ENCODE assay signal across 22 mouse cellular contexts in genomic region chr7:51629206-51629605, GRCm38 (mm10). TPM values are rescaled to one million over a fixed set of nuclear protein-coding genes. Genes with fewer than 3 reads are reported as not detected.
DNase-seq lines count a peak whose midpoint lies in the region; ATAC-seq and TF ChIP-seq lines count a peak whose summit lies in the region.
"Had no signal": no experiment of that assay in that cellular context is flagged by ENCODE, and none has a peak within 500 bp of the region (broad histone marks: within the 10 kb centered on the region; RNA-seq: fewer than 3 reads in every experiment).

No protein-coding gene starts in this region.

- peaks cover 32% of the 10 kb centered on the region for H3K27me3 ChIP-seq in embryonic facial prominence, embryonic 11.5 days (ENCODE audit: control insufficient read depth, insufficient read depth, low read length)
- H3K27me3 ChIP-seq in embryonic facial prominence, embryonic 10.5 days (replicated peaks; ENCODE audit: low read depth, poor library complexity, severe bottlenecking), result peaks cover 95% of the 10 kb centered on the region
- peaks cover 10% of the 10 kb centered on the region; the same call in 1 of the 2 replicates for H3K27me3 ChIP-seq in forebrain, embryonic 15.5 days
- H3K27me3 ChIP-seq in midbrain, embryonic 10.5 days (ENCODE audit: low read depth, poor library complexity, severe bottlenecking), result peaks cover 90% of the 10 kb centered on the region
- H3K27me3 ChIP-seq in neural tube, embryonic 13.5 days, result peaks cover 62% of the 10 kb centered on the region
- peaks cover 2% of the 10 kb centered on the region; the same call in 1 of the 2 replicates for H3K27me3 ChIP-seq in stomach, postnatal 0 days (ENCODE audit: control insufficient read depth, insufficient read depth, low read length)
- H3K27me3 ChIP-seq: CH12.LX had no signal

- 1% methylated on average over 3 of the region's 3 CpGs for WGBS in embryonic facial prominence, embryonic 11.5 days
- 1% methylated on average over 3 of the region's 3 CpGs for WGBS in embryonic facial prominence, embryonic 10.5 days
- WGBS in forebrain, embryonic 15.5 days, result 8% methylated on average over 3 of the region's 3 CpGs
- 4% methylated on average over 3 of the region's 3 CpGs for WGBS in midbrain, embryonic 10.5 days
- WGBS in neural tube, embryonic 13.5 days, result under 1% methylated on average over 3 of the region's 3 CpGs
- WGBS in stomach, postnatal 0 days, result 3% methylated on average over 3 of the region's 3 CpGs

- no peak overlapping the region for H3K4me2 ChIP-seq in embryonic facial prominence, embryonic 11.5 days (ENCODE audit: low read depth, low read length)
- peak overlapping the region; percentile 38 for H3K4me2 ChIP-seq in forebrain, embryonic 15.5 days (replicated peaks)
- H3K4me2 ChIP-seq in neural tube, embryonic 13.5 days, result peak overlapping the region; percentile 66
- H3K4me2 ChIP-seq in stomach, postnatal 0 days (replicated peaks; ENCODE audit: low read depth), result no peak overlapping the region
- H3K4me2 ChIP-seq: embryonic facial prominence, embryonic 15.5 days; liver, embryonic 11.5 days; lung, embryonic 15.5 days; stomach, embryonic 15.5 days had no signal

- no peak for TF ChIP-seq EP300 in stomach, postnatal 0 days (optimal IDR thresholded peaks at IDR 0.05)

- no peak overlapping the region for H3K4me3 ChIP-seq in embryonic facial prominence, embryonic 11.5 days (ENCODE audit: low read depth, low read length)
- H3K4me3 ChIP-seq in embryonic facial prominence, embryonic 10.5 days, result no peak overlapping the region
- H3K4me3 ChIP-seq in forebrain, embryonic 15.5 days, result peak overlapping the region; percentile 7; the same call in 1 of the 2 replicates
- H3K4me3 ChIP-seq in midbrain, embryonic 10.5 days, result 0 out of 2 replicates have a peak overlapping the region, but pooled peaks have one; percentile 2
- H3K4me3 ChIP-seq in neural tube, embryonic 13.5 days, result peak overlapping the region; percentile 35
- no peak overlapping the region for H3K4me3 ChIP-seq in stomach, postnatal 0 days (ENCODE audit: low read depth, low read length)
- H3K4me3 ChIP-seq: embryonic facial prominence, embryonic 15.5 days; lung, embryonic 15.5 days; stomach, embryonic 15.5 days had no signal

- TF ChIP-seq CTCF in stomach, postnatal 0 days (IDR thresholded peaks at IDR 0.05; ENCODE audit: low read depth), result no peak

- H3K27ac ChIP-seq in embryonic facial prominence, embryonic 11.5 days (replicated peaks; ENCODE audit: low read depth, low read length), result no peak overlapping the region
- H3K27ac ChIP-seq in embryonic facial prominence, embryonic 10.5 days (replicated peaks), result no peak overlapping the region
- H3K27ac ChIP-seq in forebrain, embryonic 15.5 days (replicated peaks), result peak overlapping the region; percentile 53
- H3K27ac ChIP-seq in midbrain, embryonic 10.5 days (replicated peaks), result no peak overlapping the region
- peak overlapping the region; percentile 97 for H3K27ac ChIP-seq in neural tube, embryonic 13.5 days (replicated peaks)
- no peak overlapping the region for H3K27ac ChIP-seq in stomach, postnatal 0 days (replicated peaks)
- H3K27ac ChIP-seq: embryonic facial prominence, embryonic 15.5 days; lung, embryonic 15.5 days; stomach, embryonic 15.5 days had no signal

- H3K9ac ChIP-seq in embryonic facial prominence, embryonic 11.5 days (replicated peaks; ENCODE audit: low read length), result no peak overlapping the region
- H3K9ac ChIP-seq in forebrain, embryonic 15.5 days (replicated peaks), result peak overlapping the region; percentile 29; the same call in 1 of the 2 replicates
- peak overlapping the region; percentile 72 for H3K9ac ChIP-seq in neural tube, embryonic 13.5 days
- H3K9ac ChIP-seq in stomach, postnatal 0 days (ENCODE audit: low read length), result no peak overlapping the region
- H3K9ac ChIP-seq: embryonic facial prominence, embryonic 15.5 days; lung, embryonic 15.5 days; stomach, embryonic 15.5 days had no signal

- no peaks in the 10 kb centered on the region for H3K4me1 ChIP-seq in embryonic facial prominence, embryonic 11.5 days (ENCODE audit: control insufficient read depth, insufficient read depth, low read length)
- H3K4me1 ChIP-seq in embryonic facial prominence, embryonic 10.5 days, result peaks cover 22% of the 10 kb centered on the region
- H3K4me1 ChIP-seq in forebrain, embryonic 15.5 days, result peaks cover 28% of the 10 kb centered on the region
- peaks cover 35% of the 10 kb centered on the region for H3K4me1 ChIP-seq in midbrain, embryonic 10.5 days
- peaks cover 5% of the 10 kb centered on the region for H3K4me1 ChIP-seq in neural tube, embryonic 13.5 days (replicated peaks)
- no peaks in the 10 kb centered on the region for H3K4me1 ChIP-seq in stomach, postnatal 0 days (replicated peaks; ENCODE audit: control insufficient read depth, insufficient read depth)
- H3K4me1 ChIP-seq: lung, embryonic 15.5 days had no signal

- intact Hi-C loops in heart, postnatal 25 days (cut with DNase I), result no loop called here

- no peak for ATAC-seq in embryonic facial prominence, embryonic 11.5 days (replicated peaks; ENCODE audit: insufficient number of reproducible peaks, low FRiP score, low TSS enrichment, low read depth)
- ATAC-seq in forebrain, embryonic 15.5 days (replicated peaks), result no peak
- ATAC-seq in neural tube, embryonic 13.5 days (ENCODE audit: low read depth), result no peak
- ATAC-seq in stomach, postnatal 0 days (ENCODE audit: low FRiP score, low TSS enrichment), result no peak

- no peaks in the 10 kb centered on the region for H3K9me3 ChIP-seq in embryonic facial prominence, embryonic 11.5 days (replicated peaks; ENCODE audit: control insufficient read depth, low read length)
- H3K9me3 ChIP-seq in embryonic facial prominence, embryonic 10.5 days, result no peaks in the 10 kb centered on the region
- H3K9me3 ChIP-seq in forebrain, embryonic 15.5 days, result no peaks in the 10 kb centered on the region
- no peaks in the 10 kb centered on the region for H3K9me3 ChIP-seq in midbrain, embryonic 10.5 days (replicated peaks)
- no peaks in the 10 kb centered on the region for H3K9me3 ChIP-seq in neural tube, embryonic 13.5 days
- H3K9me3 ChIP-seq in stomach, postnatal 0 days (ENCODE audit: control insufficient read depth, low read length), result no peaks in the 10 kb centered on the region
- H3K9me3 ChIP-seq: embryonic facial prominence, embryonic 15.5 days; lung, embryonic 15.5 days; stomach, embryonic 15.5 days had no signal

- H3K36me3 ChIP-seq in embryonic facial prominence, embryonic 11.5 days (replicated peaks; ENCODE audit: control insufficient read depth, insufficient read depth, low read depth, low read length), result no peaks in the 10 kb centered on the region
- no peaks in the 10 kb centered on the region for H3K36me3 ChIP-seq in embryonic facial prominence, embryonic 10.5 days (replicated peaks)
- H3K36me3 ChIP-seq in forebrain, embryonic 15.5 days, result no peaks in the 10 kb centered on the region
- H3K36me3 ChIP-seq in midbrain, embryonic 10.5 days, result no peaks in the 10 kb centered on the region
- H3K36me3 ChIP-seq in neural tube, embryonic 13.5 days, result no peaks in the 10 kb centered on the region
- H3K36me3 ChIP-seq in stomach, postnatal 0 days (ENCODE audit: control insufficient read depth, insufficient read depth, low read length), result no peaks in the 10 kb centered on the region
- H3K36me3 ChIP-seq: embryonic facial prominence, embryonic 15.5 days; lung, embryonic 15.5 days; stomach, embryonic 15.5 days had no signal

- peak; percentile 3 for DNase-seq in embryonic facial prominence, embryonic 11.5 days (ENCODE audit: low spot score)
- no peak for DNase-seq in embryonic facial prominence, embryonic 10.5 days (ENCODE audit: low spot score)
- no peak for DNase-seq in midbrain, embryonic 10.5 days (ENCODE audit: low spot score)
- no peak for DNase-seq in stomach, postnatal 0 days (ENCODE audit: low spot score)
- no peak for DNase-seq in heart, postnatal 25 days (ENCODE audit: low spot score)
- no peak for DNase-seq in layer of hippocampus, postnatal 25 days (ENCODE audit: extremely low spot score in 1 of 2, low spot score in 1 of 2)
- DNase-seq: adrenal gland, postnatal 36 days; cerebellum, postnatal 25 days; gastrocnemius, postnatal 25 days; heart, postnatal 10 days; kidney, adult 11 months; kidney, postnatal 25 days; layer of hippocampus, adult 9-11 months; right cerebral cortex, adult 18-20 months had no signal

RNA-seq across cellular contexts. Expression of gene Slc17a6, which starts 7.4 kb away (rescaled TPM):
- 5.5 and 9.5 TPM in 2 replicates for polyA plus RNA-seq in embryonic facial prominence, embryonic 11.5 days (2014; fragmentation: Nextera tagmentation; extraction: Ambion mirVana)
- polyA plus RNA-seq in embryonic facial prominence, embryonic 10.5 days (2016; fragmentation: Nextera tagmentation; extraction: Ambion mirVana), result 2.9 and 5.4 TPM in 2 replicates
- 44.8 and 46.1 TPM in 2 replicates for polyA plus RNA-seq in forebrain, embryonic 15.5 days (2015; fragmentation: Nextera tagmentation; extraction: Ambion mirVana)
- 6.6 and 15.8 TPM in 2 replicates for polyA plus RNA-seq in midbrain, embryonic 10.5 days (2016; fragmentation: Nextera tagmentation; extraction: Ambion mirVana)
- polyA plus RNA-seq in neural tube, embryonic 13.5 days (2015; fragmentation: Nextera tagmentation; extraction: Ambion mirVana), result 78.3 and 85.1 TPM in 2 replicates
- polyA plus RNA-seq in stomach, postnatal 0 days (2015; fragmentation: Nextera tagmentation; extraction: Ambion mirVana), result not detected in 2 replicates
- total RNA-seq in heart, postnatal 25 days (2021), result not detected
- total RNA-seq in layer of hippocampus, postnatal 25 days (2021), result 10 to 100 TPM; 13.2 to 14.8 TPM
- total RNA-seq: CH12.LX; gastrocnemius, postnatal 25 days; heart, postnatal 10 days; megakaryocyte, adult 5-6 weeks had no signal
- polyA plus RNA-seq: liver, embryonic 11.5 days had no signal

Comparison
In these comparisons a context has a peak if more than half of its experiments do, and no peak if none do; other contexts are left out.
1. H3K27ac ChIP-seq: peak in forebrain, embryonic 15.5 days (single experiment) and neural tube, embryonic 13.5 days (single experiment); none in embryonic facial prominence, embryonic 11.5 days (single experiment), embryonic facial prominence, embryonic 10.5 days (single experiment), midbrain, embryonic 10.5 days (single experiment) and stomach, postnatal 0 days (single experiment).
2. H3K4me2 ChIP-seq: peak in forebrain, embryonic 15.5 days (single experiment) and neural tube, embryonic 13.5 days (single experiment); none in embryonic facial prominence, embryonic 11.5 days (single experiment) and stomach, postnatal 0 days (single experiment).
3. H3K4me3 ChIP-seq: peak in forebrain, embryonic 15.5 days (single experiment), midbrain, embryonic 10.5 days (single experiment) and neural tube, embryonic 13.5 days (single experiment); none in embryonic facial prominence, embryonic 11.5 days (single experiment), embryonic facial prominence, embryonic 10.5 days (single experiment) and stomach, postnatal 0 days (single experiment).
4. H3K9ac ChIP-seq: peak in forebrain, embryonic 15.5 days (single experiment) and neural tube, embryonic 13.5 days (single experiment); none in embryonic facial prominence, embryonic 11.5 days (single experiment) and stomach, postnatal 0 days (single experiment).